Comparison of ENCODE assay signal across 12 mouse cellular contexts in genomic region chr7:99547584-99548487, GRCm38 (mm10). TPM values are rescaled to one million over a fixed set of nuclear protein-coding genes. Genes with fewer than 3 reads are reported as not detected.
DNase-seq lines count a peak whose midpoint lies in the region; ATAC-seq lines count a peak whose summit lies in the region.
"Had no signal": no experiment of that assay in that cellular context is flagged by ENCODE, and none has a peak within 500 bp of the region (broad histone marks: within the 10 kb centered on the region; RNA-seq: fewer than 3 reads in every experiment).

No protein-coding gene starts in this region.

- H3K27me3 ChIP-seq in heart, embryonic 13.5 days (replicated peaks) = no peaks in the 10 kb centered on the region
- no peaks in the 10 kb centered on the region for H3K27me3 ChIP-seq in midbrain, embryonic 10.5 days (ENCODE audit: low read depth, poor library complexity, severe bottlenecking)
- no peaks in the 10 kb centered on the region for H3K27me3 ChIP-seq in midbrain, embryonic 11.5 days (ENCODE audit: control insufficient read depth, insufficient read depth, low read length)
- no peaks in the 10 kb centered on the region for H3K27me3 ChIP-seq in intestine, embryonic 15.5 days (replicated peaks)
- H3K27me3 ChIP-seq in liver, embryonic 15.5 days = no peaks in the 10 kb centered on the region
- H3K27me3 ChIP-seq: forebrain, embryonic 15.5 days had no signal

- peak overlapping the region; percentile 69 for H3K27ac ChIP-seq in heart, embryonic 13.5 days (replicated peaks)
- peak overlapping the region; percentile 42; the same call in 1 of the 2 replicates for H3K27ac ChIP-seq in midbrain, embryonic 10.5 days (replicated peaks)
- H3K27ac ChIP-seq in midbrain, embryonic 11.5 days (ENCODE audit: low read depth, low read length) = no peak overlapping the region
- peak overlapping the region; percentile 60 for H3K27ac ChIP-seq in intestine, embryonic 15.5 days
- H3K27ac ChIP-seq in liver, embryonic 15.5 days (replicated peaks) = peak overlapping the region; percentile 43; the same call in 1 of the 2 replicates
- H3K27ac ChIP-seq: forebrain, embryonic 15.5 days had no signal

- no peak for ATAC-seq in heart, embryonic 13.5 days (ENCODE audit: extremely low read depth, insufficient number of reproducible peaks, low FRiP score, low TSS enrichment)
- no peak for ATAC-seq in midbrain, embryonic 11.5 days (ENCODE audit: low FRiP score)
- no peak for ATAC-seq in intestine, embryonic 15.5 days
- no peak for ATAC-seq in liver, embryonic 15.5 days (ENCODE audit: insufficient read depth)
- ATAC-seq: forebrain, embryonic 15.5 days; hindbrain, embryonic 16.5 days had no signal

- no peak overlapping the region for H3K4me3 ChIP-seq in heart, embryonic 13.5 days
- H3K4me3 ChIP-seq in midbrain, embryonic 10.5 days = no peak overlapping the region
- H3K4me3 ChIP-seq in midbrain, embryonic 11.5 days (ENCODE audit: low read depth, low read length) = no peak overlapping the region
- no peak overlapping the region for H3K4me3 ChIP-seq in intestine, embryonic 15.5 days (replicated peaks)
- no peak overlapping the region for H3K4me3 ChIP-seq in liver, embryonic 15.5 days (replicated peaks)
- H3K4me3 ChIP-seq: forebrain, embryonic 15.5 days had no signal

- peaks cover 51% of the 10 kb centered on the region for H3K4me1 ChIP-seq in heart, embryonic 13.5 days
- H3K4me1 ChIP-seq in midbrain, embryonic 10.5 days = peaks cover 33% of the 10 kb centered on the region
- no peaks in the 10 kb centered on the region for H3K4me1 ChIP-seq in midbrain, embryonic 11.5 days (ENCODE audit: control insufficient read depth, insufficient read depth, low read length)
- H3K4me1 ChIP-seq in intestine, embryonic 15.5 days (replicated peaks) = peaks cover 43% of the 10 kb centered on the region
- H3K4me1 ChIP-seq in liver, embryonic 15.5 days (replicated peaks) = peaks cover 64% of the 10 kb centered on the region

- WGBS in heart, embryonic 13.5 days = 39% methylated on average over 10 of the region's 11 CpGs
- 56% methylated on average over 10 of the region's 11 CpGs for WGBS in midbrain, embryonic 10.5 days
- WGBS in midbrain, embryonic 11.5 days = 55% methylated on average over 10 of the region's 11 CpGs
- WGBS in intestine, embryonic 15.5 days = 42% methylated on average over 10 of the region's 11 CpGs
- 46% methylated on average over 10 of the region's 11 CpGs for WGBS in liver, embryonic 15.5 days (ENCODE audit: insufficient replicate concordance)

- no peak for DNase-seq in heart, postnatal 4 days
- DNase-seq in midbrain, embryonic 10.5 days (ENCODE audit: low spot score) = no peak
- DNase-seq in midbrain, embryonic 11.5 days (ENCODE audit: low spot score, missing footprints) = no peak
- DNase-seq in B cell, adult 2 months = no peak
- no peak for DNase-seq in layer of hippocampus, postnatal 14 days (ENCODE audit: low spot score in 2 of 2)
- DNase-seq: adrenal gland, adult 2 months; cerebellum, adult 9-10 months had no signal

- H3K9ac ChIP-seq in heart, embryonic 13.5 days = peak overlapping the region; percentile 50; the same call in 1 of the 2 replicates
- no peak overlapping the region for H3K9ac ChIP-seq in midbrain, embryonic 11.5 days (ENCODE audit: low read length)
- no peak overlapping the region for H3K9ac ChIP-seq in intestine, embryonic 15.5 days
- no peak overlapping the region for H3K9ac ChIP-seq in liver, embryonic 15.5 days
- H3K9ac ChIP-seq: forebrain, embryonic 15.5 days had no signal

- H3K36me3 ChIP-seq in heart, embryonic 13.5 days = peaks cover 14% of the 10 kb centered on the region
- peaks cover 24% of the 10 kb centered on the region for H3K36me3 ChIP-seq in midbrain, embryonic 10.5 days
- H3K36me3 ChIP-seq in midbrain, embryonic 11.5 days (ENCODE audit: control insufficient read depth, insufficient read depth, low read length) = no peaks in the 10 kb centered on the region
- no peaks in the 10 kb centered on the region for H3K36me3 ChIP-seq in intestine, embryonic 15.5 days
- peaks cover 37% of the 10 kb centered on the region for H3K36me3 ChIP-seq in liver, embryonic 15.5 days (replicated peaks)

- H3K4me2 ChIP-seq in heart, embryonic 13.5 days = no peak overlapping the region
- H3K4me2 ChIP-seq in midbrain, embryonic 11.5 days = no peak overlapping the region
- no peak overlapping the region for H3K4me2 ChIP-seq in intestine, embryonic 15.5 days (replicated peaks)
- H3K4me2 ChIP-seq in liver, embryonic 15.5 days = no peak overlapping the region
- H3K4me2 ChIP-seq: forebrain, embryonic 15.5 days had no signal

- H3K9me3 ChIP-seq in heart, embryonic 13.5 days = no peaks in the 10 kb centered on the region
- no peaks in the 10 kb centered on the region for H3K9me3 ChIP-seq in midbrain, embryonic 10.5 days (replicated peaks)
- no peaks in the 10 kb centered on the region for H3K9me3 ChIP-seq in midbrain, embryonic 11.5 days (ENCODE audit: control insufficient read depth, low read length)
- no peaks in the 10 kb centered on the region for H3K9me3 ChIP-seq in intestine, embryonic 15.5 days
- no peaks in the 10 kb centered on the region for H3K9me3 ChIP-seq in liver, embryonic 15.5 days (replicated peaks)
- H3K9me3 ChIP-seq: forebrain, embryonic 15.5 days had no signal

RNA-seq across cellular contexts. Expression of gene Arrb1, which starts 12.6 kb away (rescaled TPM):
- polyA plus RNA-seq in heart, embryonic 13.5 days (2015; fragmentation: Nextera tagmentation; extraction: Ambion mirVana) = 6.8 and 8.4 TPM in 2 replicates
- 10 to 100 TPM; 31.0 to 32.5 TPM for total RNA-seq in heart, postnatal 4 days (2021)
- 9.8 and 10.1 TPM in 2 replicates for polyA plus RNA-seq in midbrain, embryonic 10.5 days (2016; fragmentation: Nextera tagmentation; extraction: Ambion mirVana)
- polyA plus RNA-seq in midbrain, embryonic 11.5 days (2014; fragmentation: Nextera tagmentation; extraction: Ambion mirVana) = 4.1 and 4.6 TPM in 2 replicates
- polyA plus RNA-seq in intestine, embryonic 15.5 days (2015; fragmentation: Nextera tagmentation; extraction: Ambion mirVana) = 8.5 and 9.0 TPM in 2 replicates
- 97.2 and 101 TPM in 2 replicates for polyA plus RNA-seq in liver, embryonic 15.5 days (2015; fragmentation: Nextera tagmentation; extraction: Ambion mirVana)
- 100 to 1,000 TPM; 137 to 143 TPM for total RNA-seq in layer of hippocampus, postnatal 14 days (2021)
